Mouse (Mus musculus): Measurements from ENCODE around the gene Olfr412. TPM values are rescaled to one million over a fixed set of nuclear protein-coding genes. Genes with fewer than 3 reads are reported as not detected.

Gene Olfr412
- total and polyA plus RNA-seq, 3 experiments, result not detected

DNA sequence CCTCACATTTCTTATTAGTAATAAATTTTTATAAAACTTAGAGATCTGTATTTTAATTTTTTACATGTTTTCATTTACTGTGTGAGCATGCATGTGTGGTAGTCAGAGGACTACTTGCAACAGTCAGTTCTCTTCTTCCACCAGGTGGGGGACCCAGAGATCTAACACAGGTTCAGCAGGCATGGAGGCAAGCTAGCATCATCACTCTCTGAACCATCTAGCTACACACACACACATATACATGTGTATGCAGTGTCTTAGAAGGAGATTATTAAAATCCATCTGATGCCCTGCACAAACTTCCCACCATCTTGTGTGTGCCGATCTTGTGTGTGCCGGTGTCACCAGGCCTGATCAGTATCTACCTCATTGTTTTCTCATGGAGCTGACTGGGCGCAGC lies 15.0 kb downstream of the Olfr412 start:
- TF ChIP-seq GABPA (IDR thresholded peaks at IDR 0.05; ENCODE audit: low read depth, low read length) (no peak), SIN3A (IDR thresholded peaks at IDR 0.05; ENCODE audit: low read length) (peak; percentile 58; the same call in 1 of the 2 replicates), ELF1 (IDR thresholded peaks at IDR 0.05; ENCODE audit: low read depth, low read length) (0 out of 2 replicates have a peak, but pooled peaks have one; percentile 29), ZC3H11A (IDR thresholded peaks at IDR 0.05; ENCODE audit: low read depth, low read length) (peak; percentile 99), MYC (IDR thresholded peaks at IDR 0.05; ENCODE audit: low read depth, low read length) (peak; percentile 60; the same call in 1 of the 2 replicates), CTCF (IDR thresholded peaks at IDR 0.05 in 2 of 3, conservative IDR thresholded peaks at IDR 0.05 in 1 of 3; ENCODE audit: control insufficient read depth in 1 of 3, insufficient read depth in 1 of 3, low read depth in 2 of 3, low read length in 3 of 3, poor library complexity in 1 of 3, severe bottlenecking in 1 of 3) (peak; percentile 79 to 99 (median 80)), RAD21 (IDR thresholded peaks at IDR 0.05; ENCODE audit: low read depth, low read length) (no peak; the same call in none of the 2 replicates), SMC3 (IDR thresholded peaks at IDR 0.05; ENCODE audit: low read depth, low read length) (peak; percentile 99)
- H3K9ac ChIP-seq (ENCODE audit: control insufficient read depth, low read depth, low read length, poor library complexity, severe bottlenecking), result no peak overlapping the region
- no peaks in the 10 kb centered on the region for H3K4me1 ChIP-seq (ENCODE audit: control insufficient read depth in 1 of 2, insufficient read depth in 2 of 2, low read length in 2 of 2)
- DNase-seq (ENCODE audit: low read depth, low spot score), result peak; percentile 83
- no peak overlapping the region for H3K27ac ChIP-seq (ENCODE audit: control insufficient read depth, low read depth, low read length)
- H3K9me3 ChIP-seq (replicated peaks; ENCODE audit: insufficient read depth, low read length), result no peaks in the 10 kb centered on the region
- no peak overlapping the region for H3K4me3 ChIP-seq (ENCODE audit: control insufficient read depth in 1 of 2, insufficient read depth in 1 of 2, low read depth in 2 of 2, low read length in 2 of 2)
- no peaks in the 10 kb centered on the region for H3K79me2 ChIP-seq (ENCODE audit: control insufficient read depth, insufficient read depth, low read length, poor library complexity)
- no peaks in the 10 kb centered on the region for H3K36me3 ChIP-seq (ENCODE audit: control insufficient read depth in 1 of 2, insufficient read depth in 2 of 2, low read length in 2 of 2)
- no peaks in the 10 kb centered on the region; a peak in 1 of 4 replicates for H3K27me3 ChIP-seq (ENCODE audit: control insufficient read depth in 1 of 2, insufficient read depth in 2 of 2, low read length in 2 of 2)

DNA sequence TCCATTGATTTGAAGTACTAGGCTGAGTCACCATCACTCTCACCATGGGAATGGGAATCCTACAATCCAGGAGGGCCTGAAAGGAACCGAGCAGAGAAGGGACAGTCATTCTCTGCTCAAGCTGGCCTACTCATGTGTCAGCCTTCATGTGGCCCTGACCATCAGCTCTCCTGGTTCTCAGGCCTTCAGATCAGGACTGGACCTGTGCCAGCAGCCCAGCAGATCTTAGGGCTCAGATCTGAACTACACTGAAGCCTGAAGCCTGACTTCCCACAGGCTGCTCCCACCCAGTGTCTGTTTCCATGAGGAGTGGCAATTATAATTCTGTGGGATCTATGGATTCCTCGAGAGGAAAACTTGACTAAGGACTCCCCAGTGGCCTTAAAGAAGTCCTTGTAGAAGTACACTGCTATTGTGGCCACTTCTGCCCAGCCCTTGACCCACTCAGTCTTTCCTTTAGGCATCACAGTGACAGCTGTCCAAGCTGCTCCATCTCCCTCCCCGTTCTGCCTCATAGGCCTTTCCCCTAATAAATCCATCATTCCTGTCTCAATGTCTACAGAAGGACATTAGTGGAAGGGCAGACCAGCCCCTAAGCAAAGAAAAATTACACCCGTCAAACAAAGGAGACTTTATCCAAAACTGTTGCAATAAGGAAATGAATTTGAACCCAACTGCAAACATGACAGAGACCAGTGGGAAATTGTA lies 17.5 kb downstream of the Olfr412 start:
- Histone ChIP-seq H3K79me2 (ENCODE audit: control insufficient read depth, insufficient read depth, low read length, poor library complexity) (no peaks in the 10 kb centered on the region), H3K27ac (ENCODE audit: control insufficient read depth, low read depth, low read length) (no peak overlapping the region), H3K36me3 (ENCODE audit: control insufficient read depth in 1 of 2, insufficient read depth in 2 of 2, low read length in 2 of 2) (no peaks in the 10 kb centered on the region), H3K4me1 (ENCODE audit: control insufficient read depth in 1 of 2, insufficient read depth in 2 of 2, low read length in 2 of 2) (no peaks in the 10 kb centered on the region; a peak in 1 of 4 replicates), H3K27me3 (ENCODE audit: control insufficient read depth in 1 of 2, insufficient read depth in 2 of 2, low read length in 2 of 2) (no peaks in the 10 kb centered on the region; a peak in 1 of 4 replicates), H3K9ac (ENCODE audit: control insufficient read depth, low read depth, low read length, poor library complexity, severe bottlenecking) (no peak overlapping the region), H3K4me3 (ENCODE audit: control insufficient read depth in 1 of 2, insufficient read depth in 1 of 2, low read depth in 2 of 2, low read length in 2 of 2) (no peak overlapping the region), H3K9me3 (replicated peaks; ENCODE audit: insufficient read depth, low read length) (no peaks in the 10 kb centered on the region)
- DNase-seq (ENCODE audit: low read depth, low spot score), result no peak
- TF ChIP-seq MYB (IDR thresholded peaks at IDR 0.05; ENCODE audit: low read depth, low read length) (no peak), CHD1 (IDR thresholded peaks at IDR 0.05; ENCODE audit: low read depth, low read length) (no peak), MXI1 (IDR thresholded peaks at IDR 0.05; ENCODE audit: low read depth, low read length) (no peak), USF1 (IDR thresholded peaks at IDR 0.05; ENCODE audit: low read depth, low read length) (no peak), TAL1 (IDR thresholded peaks at IDR 0.05; ENCODE audit: low read length) (no peak), ZMIZ1 (IDR thresholded peaks at IDR 0.05; ENCODE audit: low read depth, low read length) (no peak), EP300 (IDR thresholded peaks at IDR 0.05; ENCODE audit: low read depth in 1 of 2, low read length in 2 of 2) (no peak), MYC (IDR thresholded peaks at IDR 0.05; ENCODE audit: low read depth, low read length) (no peak), BHLHE40 (IDR thresholded peaks at IDR 0.05; ENCODE audit: borderline replicate concordance, low read depth, low read length) (no peak), SIN3A (IDR thresholded peaks at IDR 0.05; ENCODE audit: low read length) (no peak), RCOR1 (IDR thresholded peaks at IDR 0.05; ENCODE audit: low read depth, low read length) (no peak), ETS1 (IDR thresholded peaks at IDR 0.05; ENCODE audit: low read depth, low read length) (no peak), E2F4 (IDR thresholded peaks at IDR 0.05; ENCODE audit: borderline replicate concordance, low read depth, low read length) (no peak)

Measured in MEL (cell line).